Mouse (Mus musculus): Measurements from ENCODE around the gene Crkl. TPM values are rescaled to one million over a fixed set of nuclear protein-coding genes. Genes with fewer than 3 reads are reported as not detected.

Crkl gene
- polyA plus RNA-seq (2015; fragmentation: Nextera tagmentation; extraction: Ambion mirVana): 58.6 and 60.4 TPM in 2 replicates

DNA sequence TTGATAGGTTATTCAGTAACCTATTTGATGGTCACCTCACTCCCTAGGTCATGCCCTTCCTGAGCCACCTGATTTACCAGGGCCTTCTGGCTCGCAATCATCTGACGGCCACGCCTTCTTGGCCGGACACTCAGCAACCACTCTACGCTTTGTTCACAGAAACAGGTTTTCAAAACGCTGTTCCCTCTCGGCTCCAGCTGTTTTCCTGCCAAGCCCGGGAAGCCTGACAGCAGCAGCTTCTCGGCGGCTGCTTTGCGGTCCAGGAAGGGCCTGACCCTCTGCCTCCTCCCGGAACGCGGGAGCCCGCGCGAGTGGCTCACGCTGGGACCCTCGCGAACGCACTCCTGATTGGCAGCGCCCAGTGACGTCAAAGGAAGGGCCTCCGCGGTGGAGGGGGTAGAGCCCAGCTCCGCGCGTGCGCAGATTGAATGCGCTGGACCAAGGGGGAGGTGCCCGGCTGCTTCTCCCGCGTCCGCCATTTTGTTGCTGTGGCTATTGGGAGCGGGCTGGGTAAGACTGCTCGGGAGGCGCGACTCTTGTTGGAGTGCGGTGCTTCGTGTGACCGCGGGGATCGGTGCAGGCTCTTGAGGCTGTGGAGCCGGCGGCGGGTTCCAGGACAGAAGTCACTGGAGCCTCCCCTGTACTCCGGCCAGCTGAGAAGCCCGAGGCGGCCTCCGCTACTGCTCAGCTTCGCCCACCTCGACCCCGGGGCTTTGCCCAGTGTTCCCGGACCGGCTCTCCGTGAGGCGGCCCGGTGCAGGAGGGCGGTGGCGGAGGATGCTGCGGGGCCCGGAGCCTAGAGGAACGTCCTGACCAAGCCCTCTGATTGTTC is at the start of gene Crkl:
TSS of gene Crkl (plus strand) at position 447 of the 832 bp plus-strand sequence.

DNA sequence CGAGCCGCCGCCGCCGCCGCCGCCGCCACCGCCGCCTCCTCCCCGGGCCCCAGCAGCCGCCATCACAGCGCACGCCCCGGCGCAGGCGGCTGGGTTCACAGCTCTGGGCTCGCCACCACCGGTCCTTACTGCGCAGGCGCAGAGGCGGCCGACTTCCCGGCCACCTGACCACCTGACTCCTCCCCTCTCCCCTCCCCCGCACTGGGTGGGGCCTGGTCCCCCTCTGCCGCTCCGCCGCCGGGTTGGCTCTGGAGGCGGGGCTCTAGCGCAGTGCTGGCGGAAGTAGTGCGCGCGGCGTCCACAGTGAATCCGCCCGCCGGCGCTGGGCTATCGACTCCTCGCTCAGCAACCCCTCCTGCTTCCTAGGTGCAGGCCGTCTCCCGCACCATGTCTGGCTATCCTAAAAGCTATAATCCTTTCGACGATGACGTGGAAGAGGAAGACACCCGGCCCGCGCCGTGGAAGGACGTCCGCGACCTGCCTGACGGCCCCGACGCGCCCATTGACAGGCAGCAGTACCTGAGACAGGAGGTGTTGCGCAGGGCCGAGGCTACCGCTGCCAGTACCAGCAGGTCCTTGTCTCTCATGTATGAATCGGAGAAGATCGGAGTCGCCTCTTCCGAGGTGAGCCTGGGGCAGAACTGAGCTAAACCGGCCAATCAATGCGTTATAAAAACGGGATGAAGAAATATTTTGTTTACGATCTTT is 45.9 kb upstream of the Crkl start, which contains the start of the genes Snap29 and Pi4ka:
TSS of gene Snap29 (plus strand) at position 251 of the 708 bp plus-strand sequence.
TSS of gene Pi4ka (minus strand) at position 579 of the 708 bp plus-strand sequence.

DNA sequence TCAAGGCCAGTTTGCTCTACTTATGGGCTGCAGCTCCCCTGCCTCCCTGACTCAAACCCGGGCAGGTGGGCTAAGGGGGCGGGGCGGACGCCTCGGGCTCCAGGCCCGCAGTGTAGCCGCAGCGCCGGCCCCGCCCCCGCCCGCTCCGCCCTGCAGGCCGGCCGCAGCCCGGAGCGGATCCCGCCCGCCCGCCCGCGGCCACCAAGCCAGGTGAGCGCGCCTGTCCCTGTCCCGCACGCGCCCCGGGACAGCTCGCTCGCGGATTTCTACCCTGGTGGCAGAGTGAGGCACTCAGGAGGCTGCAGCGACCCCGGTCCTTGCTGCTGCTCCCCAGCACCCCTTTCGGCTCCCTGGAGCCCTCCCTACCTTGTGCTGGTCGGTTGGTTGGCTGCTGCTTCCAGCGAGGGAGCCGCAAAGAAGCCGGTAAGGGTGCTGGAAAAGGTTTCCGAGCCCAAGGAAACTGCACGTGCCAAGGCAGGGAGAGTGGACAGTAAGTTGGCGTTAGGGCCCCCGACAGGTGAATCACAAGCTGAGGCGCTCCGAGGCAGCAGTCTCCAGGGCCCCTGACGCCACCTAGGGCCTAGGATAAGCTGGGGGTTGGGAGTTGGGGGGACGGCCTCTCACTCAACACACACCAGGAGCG is 37.8 kb downstream of the Crkl start, which contains the start of gene Aifm3:
TSS of gene Aifm3 (plus strand) at position 143 of the 643 bp plus-strand sequence.

DNA sequence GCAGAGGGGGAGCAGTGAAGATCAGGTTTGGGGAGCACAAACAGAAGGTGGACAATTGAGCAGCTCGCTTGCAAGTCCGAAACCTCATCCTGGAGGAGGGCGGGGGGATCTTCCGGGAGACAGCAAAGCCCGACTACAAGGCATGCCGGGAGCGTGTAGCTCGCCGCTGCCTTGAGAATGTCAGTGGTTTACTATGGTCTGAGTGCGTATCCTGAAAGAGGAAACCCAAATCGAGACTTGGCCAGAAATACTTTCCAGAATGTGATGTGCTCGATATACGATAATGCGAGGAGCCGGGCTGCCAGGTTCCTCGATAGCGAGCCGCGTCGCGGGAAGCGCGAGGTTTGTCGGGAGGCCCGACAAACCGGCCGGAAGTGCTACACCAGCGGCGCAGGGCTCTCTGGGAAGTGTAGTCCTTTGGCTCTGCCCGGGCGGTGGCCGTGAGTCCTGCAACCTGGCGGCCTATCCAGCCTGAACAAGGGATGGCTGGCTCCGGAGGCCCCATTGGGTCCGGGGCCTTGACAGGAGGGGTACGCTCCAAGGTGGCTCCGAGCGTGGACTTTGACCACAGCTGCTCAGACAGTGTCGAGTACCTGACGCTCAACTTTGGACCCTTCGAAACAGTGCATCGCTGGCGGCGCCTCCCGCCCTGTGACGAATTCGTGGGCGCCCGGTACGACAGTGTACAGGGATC is 56.9 kb downstream of the Crkl start, which contains the start of gene Lztr1:
TSS of gene Lztr1 (plus strand) at position 143 of the 694 bp plus-strand sequence.

DNA sequence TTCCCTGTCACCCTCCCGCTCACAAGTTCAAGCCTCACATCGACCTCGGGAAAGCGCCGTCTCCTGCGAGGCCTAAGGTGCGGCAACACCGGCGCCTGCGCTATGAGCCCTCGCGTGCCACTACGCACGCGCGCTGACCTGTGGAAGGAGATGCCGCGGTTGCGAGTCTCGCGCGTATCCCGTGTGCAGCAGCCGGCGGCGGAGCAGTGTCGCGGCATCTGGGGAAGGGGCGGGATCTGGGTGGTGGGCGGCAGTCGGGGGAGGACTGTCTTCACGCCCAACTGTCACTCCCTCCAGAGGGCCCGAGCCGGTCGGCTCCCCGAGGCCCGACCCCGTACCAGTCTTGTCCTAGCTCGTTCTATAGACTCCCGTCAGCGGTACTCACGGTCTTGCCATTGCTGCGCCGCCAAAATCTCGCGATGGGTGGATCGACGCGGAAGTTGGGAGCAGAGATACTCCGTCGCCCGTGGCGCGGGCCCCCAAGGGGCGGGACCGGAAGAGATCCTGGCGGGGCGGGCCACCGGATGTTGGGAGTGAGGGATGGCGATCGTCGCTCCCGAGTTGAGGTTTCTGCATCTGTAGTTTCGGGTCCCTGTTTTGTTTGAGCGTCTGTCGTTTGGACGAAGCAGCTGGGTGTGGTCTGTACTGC is 79.0 kb downstream of the Crkl start, which contains the start of gene Thap7:
TSS of gene Thap7 (minus strand) at position 497 of the 649 bp plus-strand sequence.

Other genes starting within 250 kb of the Crkl start
- 277 and 297 TPM in 2 replicates for gene Ube2l3, start 249.3 kb upstream of the Crkl start, polyA plus RNA-seq (2015; fragmentation: Nextera tagmentation; extraction: Ambion mirVana)
- gene Rimbp3, start 243.4 kb upstream of the Crkl start, polyA plus RNA-seq (2015; fragmentation: Nextera tagmentation; extraction: Ambion mirVana): 1.5 and 1.6 TPM in 2 replicates
- gene Hic2, start 218.4 kb upstream of the Crkl start, polyA plus RNA-seq (2015; fragmentation: Nextera tagmentation; extraction: Ambion mirVana): 2.7 and 4.1 TPM in 2 replicates
- gene Tmem191c, start 175.9 kb upstream of the Crkl start, polyA plus RNA-seq (2015; fragmentation: Nextera tagmentation; extraction: Ambion mirVana): 146 and 185 TPM in 2 replicates
- gene Serpind1, start 120.6 kb upstream of the Crkl start, polyA plus RNA-seq (2015; fragmentation: Nextera tagmentation; extraction: Ambion mirVana): 6.0 and 10.8 TPM in 2 replicates
- 16.9 and 17.1 TPM in 2 replicates for gene Snap29, start 46.0 kb upstream of the Crkl start, polyA plus RNA-seq (2015; fragmentation: Nextera tagmentation; extraction: Ambion mirVana)
- gene Pi4ka, start 45.7 kb upstream of the Crkl start, polyA plus RNA-seq (2015; fragmentation: Nextera tagmentation; extraction: Ambion mirVana): 43.5 and 57.2 TPM in 2 replicates
- 10.7 and 14.5 TPM in 2 replicates for gene Aifm3, start 37.6 kb downstream of the Crkl start, polyA plus RNA-seq (2015; fragmentation: Nextera tagmentation; extraction: Ambion mirVana)
- 76.8 and 85.5 TPM in 2 replicates for gene Lztr1, start 56.7 kb downstream of the Crkl start, polyA plus RNA-seq (2015; fragmentation: Nextera tagmentation; extraction: Ambion mirVana)
- gene Thap7, start 79.1 kb downstream of the Crkl start, polyA plus RNA-seq (2015; fragmentation: Nextera tagmentation; extraction: Ambion mirVana): 63.9 and 64.6 TPM in 2 replicates
- 2.1 and 2.5 TPM in 2 replicates for gene Lrrc74b, start 109.3 kb downstream of the Crkl start, polyA plus RNA-seq (2015; fragmentation: Nextera tagmentation; extraction: Ambion mirVana)
- gene P2rx6, start 109.9 kb downstream of the Crkl start, polyA plus RNA-seq (2015; fragmentation: Nextera tagmentation; extraction: Ambion mirVana): 3.3 TPM in 2 replicates
- gene Slc7a4, start 131.2 kb downstream of the Crkl start, polyA plus RNA-seq (2015; fragmentation: Nextera tagmentation; extraction: Ambion mirVana): 55.4 and 58.7 TPM in 2 replicates
- gene Smpd4, start 167.4 kb downstream of the Crkl start, polyA plus RNA-seq (2015; fragmentation: Nextera tagmentation; extraction: Ambion mirVana): 16.9 and 20.5 TPM in 2 replicates
- 38.1 and 38.7 TPM in 2 replicates for gene Ccdc74a, start 194.5 kb downstream of the Crkl start, polyA plus RNA-seq (2015; fragmentation: Nextera tagmentation; extraction: Ambion mirVana)

Measured in neural tube, postnatal 0 days (tissue).